ENCODE assay signal across 13 mouse cellular contexts in the genomic region with DNA sequence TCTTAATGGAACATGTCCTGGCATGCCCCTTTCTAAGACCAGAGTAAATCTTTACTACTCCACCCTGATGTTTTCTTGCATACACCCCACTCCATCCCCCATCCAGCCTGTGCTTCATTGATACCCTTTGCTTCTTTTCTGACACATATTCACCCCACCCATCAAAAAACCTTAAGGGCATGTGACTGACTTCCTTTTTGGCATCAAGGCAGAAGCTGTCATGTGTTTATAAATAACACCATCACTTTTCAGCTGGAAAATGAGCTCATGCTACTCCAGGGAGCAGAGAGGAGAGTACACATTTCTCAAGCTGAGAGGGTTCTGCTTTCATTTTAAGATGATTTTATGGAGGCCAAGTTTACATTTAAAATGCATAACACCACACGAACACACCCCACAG.
DNase-seq lines count a peak whose midpoint lies in the region; ATAC-seq and TF ChIP-seq lines count a peak whose summit lies in the region.
"Had no signal": no experiment of that assay in that cellular context is flagged by ENCODE, and none has a peak within 500 bp of the region (broad histone marks: within the 10 kb centered on the region; RNA-seq: fewer than 3 reads in every experiment).

No protein-coding gene starts in this region.

- H3K9ac ChIP-seq in lung, embryonic 15.5 days: no peak overlapping the region
- H3K9ac ChIP-seq in forebrain, postnatal 0 days: no peak overlapping the region
- H3K9ac ChIP-seq: liver, embryonic 14.5 days had no signal

- TF ChIP-seq CTCF in gastrocnemius, adult 2 months (IDR thresholded peaks at IDR 0.05): no peak
- TF ChIP-seq CTCF in forebrain, postnatal 0 days (IDR thresholded peaks at IDR 0.05; ENCODE audit: low read depth): no peak

- no peaks in the 10 kb centered on the region for H3K36me3 ChIP-seq in lung, embryonic 15.5 days
- H3K36me3 ChIP-seq in forebrain, postnatal 0 days (ENCODE audit: insufficient read depth): no peaks in the 10 kb centered on the region

- intact Hi-C loops in gastrocnemius, adult 2 months (cut with DNase I): no loop called here
- intact Hi-C loops in gastrocnemius, postnatal 36 days (cut with DNase I): no loop called here

- ATAC-seq in lung, embryonic 15.5 days (ENCODE audit: borderline replicate concordance, extremely low read depth, low FRiP score, low TSS enrichment): peak; percentile 72; the same call in 1 of the 2 replicates
- ATAC-seq in forebrain, postnatal 0 days: no peak
- ATAC-seq: Patski had no signal

- peak overlapping the region; percentile 41; the same call in 1 of the 2 replicates for H3K27ac ChIP-seq in gastrocnemius, adult 2 months
- peak overlapping the region; percentile 57 for H3K27ac ChIP-seq in lung, embryonic 15.5 days
- no peak overlapping the region for H3K27ac ChIP-seq in forebrain, postnatal 0 days (ENCODE audit: low read depth, low read length)
- H3K27ac ChIP-seq: liver, embryonic 14.5 days had no signal

- no peak for DNase-seq in gastrocnemius, adult 2 months
- no peak for DNase-seq in gastrocnemius, postnatal 36 days
- peak; percentile 7 for DNase-seq in urinary bladder, postnatal 14 days (ENCODE audit: low spot score)
- no peak for DNase-seq in urinary bladder, postnatal 4 days (ENCODE audit: low spot score in 2 of 2)
- DNase-seq in thymus, postnatal 10 days (ENCODE audit: low spot score in 2 of 2): no peak
- DNase-seq in adrenal gland, postnatal 36 days: no peak
- no peak for DNase-seq in forebrain, postnatal 0 days
- DNase-seq: cerebellum, postnatal 10 days; layer of hippocampus, postnatal 36 days had no signal

- WGBS in lung, embryonic 15.5 days: 46% methylated on average over 1 of the region's 1 CpGs
- 78% methylated on average over 1 of the region's 1 CpGs for WGBS in forebrain, postnatal 0 days

- no peaks in the 10 kb centered on the region for H3K9me3 ChIP-seq in lung, embryonic 15.5 days
- no peaks in the 10 kb centered on the region for H3K9me3 ChIP-seq in forebrain, postnatal 0 days (ENCODE audit: low read length)

- no peak overlapping the region for H3K4me2 ChIP-seq in lung, embryonic 15.5 days
- no peak overlapping the region for H3K4me2 ChIP-seq in forebrain, postnatal 0 days (ENCODE audit: low read depth)

- no peaks in the 10 kb centered on the region for H3K27me3 ChIP-seq in lung, embryonic 15.5 days
- H3K27me3 ChIP-seq in forebrain, postnatal 0 days (ENCODE audit: insufficient read depth, low read length): no peaks in the 10 kb centered on the region

- no peak overlapping the region for H3K4me3 ChIP-seq in gastrocnemius, adult 2 months
- no peak overlapping the region for H3K4me3 ChIP-seq in lung, embryonic 15.5 days
- H3K4me3 ChIP-seq in forebrain, postnatal 0 days (ENCODE audit: low read depth, low read length): no peak overlapping the region
- H3K4me3 ChIP-seq: erythroblast, embryonic 14.5 days had no signal

- H3K4me1 ChIP-seq in lung, embryonic 15.5 days: no peaks in the 10 kb centered on the region
- H3K4me1 ChIP-seq in forebrain, postnatal 0 days (ENCODE audit: insufficient read depth): no peaks in the 10 kb centered on the region
